Mouse (Mus musculus): ENCODE data around the gene Tmem235. TPM values are rescaled to one million over a fixed set of nuclear protein-coding genes. Genes with fewer than 3 reads are reported as not detected.

Gene Tmem235
- polyA plus RNA-seq, 1 experiment from 2014 or later, result 0.07 TPM

DNA sequence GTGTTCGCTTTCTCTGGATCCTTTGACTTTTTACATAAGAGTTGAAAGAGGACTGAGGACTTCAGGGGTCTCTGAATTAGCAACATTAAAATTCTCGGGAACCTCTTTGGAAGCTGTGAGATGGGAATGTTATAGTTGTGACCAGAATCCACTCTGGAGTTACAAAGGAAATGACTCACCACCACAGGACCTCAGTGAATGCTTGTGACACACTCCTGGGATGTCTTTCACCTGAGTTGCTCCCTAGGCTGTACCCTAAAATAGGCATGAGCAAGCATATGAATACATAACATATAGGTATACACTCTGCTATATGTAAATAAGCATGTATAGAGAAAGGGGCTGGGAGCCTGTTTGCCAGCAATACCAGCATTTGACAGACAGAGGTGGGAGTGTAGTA lies 17.1 kb upstream of the Tmem235 start:
- Histone ChIP-seq H3K4me2 (ENCODE audit: low read depth, low read length) (no peak overlapping the region), H3K27me3 (replicated peaks; ENCODE audit: control insufficient read depth, insufficient read depth, low read length) (no peaks in the 10 kb centered on the region), H3K9ac (ENCODE audit: low read depth, low read length) (no peak overlapping the region), H3K4me3 (ENCODE audit: low read length) (no peak overlapping the region), H3K36me3 (ENCODE audit: control insufficient read depth, insufficient read depth, low read length) (no peaks in the 10 kb centered on the region), H3K27ac (ENCODE audit: low read length) (no peak overlapping the region), H3K9me3 (ENCODE audit: control insufficient read depth, low read length) (no peaks in the 10 kb centered on the region), H3K4me1 (ENCODE audit: control insufficient read depth, insufficient read depth, low read length) (peaks cover 16% of the 10 kb centered on the region)
- 92% methylated on average over 2 of the region's 2 CpGs for WGBS
- no peak for ATAC-seq

DNA sequence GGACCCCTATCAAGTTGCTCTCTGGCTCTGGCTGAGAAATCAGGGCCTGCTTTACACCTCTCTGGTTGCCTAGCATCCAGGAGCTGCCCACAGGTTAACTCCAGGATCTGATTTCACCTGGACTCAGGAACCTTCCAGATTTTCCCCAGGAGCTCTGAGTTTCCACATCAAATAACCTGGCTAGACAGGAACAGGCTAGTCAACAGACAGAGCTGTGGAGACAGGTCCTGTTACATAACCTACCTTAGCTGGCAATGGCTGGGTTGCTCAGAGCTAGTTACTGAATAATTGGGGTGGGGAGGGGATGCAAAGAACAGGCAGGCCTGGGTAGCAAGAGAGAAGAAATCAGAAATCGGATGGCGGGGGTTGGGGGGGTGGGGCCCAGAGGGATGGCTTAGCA lies 15.6 kb upstream of the Tmem235 start:
- H3K4me1 ChIP-seq (ENCODE audit: control insufficient read depth, insufficient read depth, low read length), result peaks cover 16% of the 10 kb centered on the region
- no peaks in the 10 kb centered on the region for H3K27me3 ChIP-seq (replicated peaks; ENCODE audit: control insufficient read depth, insufficient read depth, low read length)
- H3K9me3 ChIP-seq (ENCODE audit: control insufficient read depth, low read length), result no peaks in the 10 kb centered on the region
- 0 out of 2 replicates have a peak overlapping the region, but pooled peaks have one; percentile 19 for H3K9ac ChIP-seq (ENCODE audit: low read depth, low read length)
- no peak overlapping the region for H3K4me2 ChIP-seq (ENCODE audit: low read depth, low read length)
- no peak overlapping the region for H3K27ac ChIP-seq (ENCODE audit: low read length)
- 58% methylated on average over 2 of the region's 2 CpGs for WGBS
- no peak overlapping the region for H3K4me3 ChIP-seq (ENCODE audit: low read length)
- H3K36me3 ChIP-seq (ENCODE audit: control insufficient read depth, insufficient read depth, low read length), result no peaks in the 10 kb centered on the region
- ATAC-seq, result no peak

DNA sequence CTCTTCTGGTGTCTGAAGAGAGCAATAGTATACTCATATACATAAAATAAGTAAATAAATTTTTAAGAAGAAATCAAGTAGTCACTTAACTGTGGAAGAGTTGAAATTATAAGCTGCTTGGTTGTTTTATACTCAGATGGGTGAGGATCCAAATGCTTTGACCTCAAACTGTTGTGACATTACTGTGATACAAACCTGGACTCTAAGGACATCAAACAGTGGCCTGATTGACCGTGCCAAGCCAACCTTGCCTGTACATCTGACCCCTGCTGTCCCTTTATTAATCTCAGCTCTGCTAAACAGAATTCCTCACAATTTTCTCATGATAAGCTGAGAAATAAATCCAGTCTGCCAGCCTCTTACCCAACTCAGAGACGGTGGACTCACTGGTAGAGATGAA lies 14.9 kb upstream of the Tmem235 start:
- no peak overlapping the region for H3K4me2 ChIP-seq (ENCODE audit: low read depth, low read length)
- H3K9me3 ChIP-seq (ENCODE audit: control insufficient read depth, low read length), result no peaks in the 10 kb centered on the region
- no peak overlapping the region for H3K27ac ChIP-seq (ENCODE audit: low read length)
- no peak overlapping the region for H3K4me3 ChIP-seq (ENCODE audit: low read length)
- 82% methylated on average over 2 of the region's 2 CpGs for whole genome bisulfite sequencing
- peaks cover 20% of the 10 kb centered on the region for H3K4me1 ChIP-seq (ENCODE audit: control insufficient read depth, insufficient read depth, low read length)
- no peak for ATAC-seq
- no peaks in the 10 kb centered on the region for H3K27me3 ChIP-seq (replicated peaks; ENCODE audit: control insufficient read depth, insufficient read depth, low read length)
- H3K9ac ChIP-seq (ENCODE audit: low read depth, low read length), result no peak overlapping the region
- no peaks in the 10 kb centered on the region for H3K36me3 ChIP-seq (ENCODE audit: control insufficient read depth, insufficient read depth, low read length)

DNA sequence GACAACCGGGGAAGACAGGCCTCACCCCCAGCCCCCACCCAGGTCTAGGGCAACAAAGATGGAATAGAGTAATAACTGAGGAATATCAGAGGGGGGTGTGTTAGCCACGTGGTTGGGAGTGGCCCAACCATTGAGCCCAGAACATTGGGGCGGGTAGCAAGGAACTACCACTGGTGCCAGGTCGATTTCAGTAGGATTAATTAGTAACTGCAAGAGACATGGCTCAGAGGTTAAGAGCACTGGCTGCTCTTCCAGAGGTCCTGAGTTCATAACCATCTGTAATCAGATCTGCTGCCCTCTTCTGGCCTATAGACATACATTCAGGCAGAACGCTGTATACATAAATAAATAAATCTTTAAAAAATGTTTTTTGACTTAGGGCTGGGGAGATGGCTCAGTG lies 13.9 kb upstream of the Tmem235 start:
- Histone ChIP-seq H3K4me3 (ENCODE audit: low read length) (no peak overlapping the region), H3K4me2 (ENCODE audit: low read depth, low read length) (no peak overlapping the region), H3K27me3 (replicated peaks; ENCODE audit: control insufficient read depth, insufficient read depth, low read length) (no peaks in the 10 kb centered on the region), H3K36me3 (ENCODE audit: control insufficient read depth, insufficient read depth, low read length) (0 out of 2 replicates have a peak, but pooled peaks cover 1% of the 10 kb centered on the region), H3K9ac (ENCODE audit: low read depth, low read length) (no peak overlapping the region), H3K27ac (ENCODE audit: low read length) (0 out of 2 replicates have a peak overlapping the region, but pooled peaks have one; percentile 31), H3K4me1 (ENCODE audit: control insufficient read depth, insufficient read depth, low read length) (peaks cover 25% of the 10 kb centered on the region), H3K9me3 (ENCODE audit: control insufficient read depth, low read length) (no peaks in the 10 kb centered on the region)
- peak; percentile 68 for ATAC-seq
- 43% methylated on average over 5 of the region's 5 CpGs for whole genome bisulfite sequencing

DNA sequence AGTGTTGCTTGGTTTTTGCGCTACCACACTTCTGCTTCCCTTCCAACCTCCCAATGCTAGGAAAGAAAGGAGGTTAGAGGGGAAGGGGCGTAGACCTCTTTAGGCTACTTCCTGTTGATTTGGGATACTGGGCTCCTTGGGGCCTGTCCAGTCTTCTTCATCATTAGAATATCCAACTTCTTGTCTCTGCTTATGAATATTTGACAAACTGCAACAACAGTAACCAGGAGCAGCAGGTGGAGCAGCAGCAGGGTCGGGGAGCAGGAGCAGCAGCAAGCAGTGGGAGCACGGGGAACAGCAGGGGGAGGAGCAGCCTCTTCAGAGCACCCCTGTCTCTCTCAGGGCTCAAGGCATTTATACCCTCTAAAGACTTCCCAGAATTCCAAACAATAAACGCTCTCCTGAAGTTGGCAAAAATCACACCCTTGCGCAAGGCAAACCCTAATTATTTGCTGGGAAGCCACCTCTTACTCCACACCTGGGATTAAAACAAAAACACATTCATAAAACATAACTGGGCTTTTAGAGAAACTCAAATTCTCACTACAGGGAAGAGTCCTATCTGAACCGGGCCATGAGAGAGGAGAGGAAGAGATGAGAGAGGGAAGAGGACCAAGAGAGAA lies 12.8 kb upstream of the Tmem235 start:
- peak overlapping the region; percentile 76 for H3K4me3 ChIP-seq (ENCODE audit: low read length)
- peak overlapping the region; percentile 95 for H3K9ac ChIP-seq (ENCODE audit: low read depth, low read length)
- H3K36me3 ChIP-seq (ENCODE audit: control insufficient read depth, insufficient read depth, low read length), result peaks cover 6% of the 10 kb centered on the region
- H3K27me3 ChIP-seq (replicated peaks; ENCODE audit: control insufficient read depth, insufficient read depth, low read length), result no peaks in the 10 kb centered on the region
- 70% methylated on average over 7 of the region's 7 CpGs for WGBS
- peaks cover 25% of the 10 kb centered on the region for H3K4me1 ChIP-seq (ENCODE audit: control insufficient read depth, insufficient read depth, low read length)
- H3K4me2 ChIP-seq (ENCODE audit: low read depth, low read length), result peak overlapping the region; percentile 92
- H3K27ac ChIP-seq (ENCODE audit: low read length), result peak overlapping the region; percentile 99
- no peak for ATAC-seq
- no peaks in the 10 kb centered on the region for H3K9me3 ChIP-seq (ENCODE audit: control insufficient read depth, low read length)

DNA sequence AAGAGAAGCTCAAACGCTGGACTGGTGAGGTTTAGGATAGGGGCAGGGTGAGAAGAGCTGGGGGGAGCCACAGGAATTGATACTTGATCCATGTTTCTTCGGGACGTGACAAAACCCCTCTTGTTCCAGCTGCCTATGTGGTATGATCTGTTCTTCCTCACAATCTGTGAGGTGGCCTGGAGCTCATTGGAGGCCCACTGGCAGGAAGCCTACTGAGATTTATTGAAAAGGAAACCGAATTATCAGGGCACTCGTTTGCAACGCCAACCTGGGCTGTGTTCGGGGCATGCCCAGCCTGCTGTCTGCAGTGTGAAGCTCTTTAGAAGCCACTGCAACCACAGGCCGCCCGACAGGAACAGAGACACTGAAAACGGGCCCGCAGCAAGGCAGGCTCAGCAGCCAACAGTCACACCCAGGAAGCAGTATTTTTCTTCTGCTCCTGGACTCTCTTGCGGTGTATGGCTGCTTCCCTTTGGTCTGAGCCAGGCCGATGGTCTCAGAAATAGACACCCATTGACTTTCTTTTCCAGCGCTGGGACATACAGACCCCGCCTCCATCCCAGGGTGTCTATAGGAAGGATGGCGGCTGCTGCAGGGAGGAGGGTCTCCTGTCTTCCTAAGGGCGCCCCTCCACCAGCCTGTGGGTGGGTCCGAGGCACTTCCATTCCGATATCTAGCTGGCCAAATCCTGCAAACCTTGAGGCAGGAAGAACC lies 12.1 kb upstream of the Tmem235 start:
- H3K27me3 ChIP-seq (replicated peaks; ENCODE audit: control insufficient read depth, insufficient read depth, low read length), result no peaks in the 10 kb centered on the region
- ATAC-seq, result peak; percentile 70
- peak overlapping the region; percentile 99 for H3K27ac ChIP-seq (ENCODE audit: low read length)
- peaks cover 8% of the 10 kb centered on the region for H3K36me3 ChIP-seq (ENCODE audit: control insufficient read depth, insufficient read depth, low read length)
- H3K9me3 ChIP-seq (ENCODE audit: control insufficient read depth, low read length), result no peaks in the 10 kb centered on the region
- peak overlapping the region; percentile 76 for H3K4me3 ChIP-seq (ENCODE audit: low read length)
- H3K4me1 ChIP-seq (ENCODE audit: control insufficient read depth, insufficient read depth, low read length), result peaks cover 25% of the 10 kb centered on the region
- peak overlapping the region; percentile 95 for H3K9ac ChIP-seq (ENCODE audit: low read depth, low read length)
- WGBS, result 5% methylated on average over 19 of the region's 19 CpGs
- H3K4me2 ChIP-seq (ENCODE audit: low read depth, low read length), result peak overlapping the region; percentile 92

DNA sequence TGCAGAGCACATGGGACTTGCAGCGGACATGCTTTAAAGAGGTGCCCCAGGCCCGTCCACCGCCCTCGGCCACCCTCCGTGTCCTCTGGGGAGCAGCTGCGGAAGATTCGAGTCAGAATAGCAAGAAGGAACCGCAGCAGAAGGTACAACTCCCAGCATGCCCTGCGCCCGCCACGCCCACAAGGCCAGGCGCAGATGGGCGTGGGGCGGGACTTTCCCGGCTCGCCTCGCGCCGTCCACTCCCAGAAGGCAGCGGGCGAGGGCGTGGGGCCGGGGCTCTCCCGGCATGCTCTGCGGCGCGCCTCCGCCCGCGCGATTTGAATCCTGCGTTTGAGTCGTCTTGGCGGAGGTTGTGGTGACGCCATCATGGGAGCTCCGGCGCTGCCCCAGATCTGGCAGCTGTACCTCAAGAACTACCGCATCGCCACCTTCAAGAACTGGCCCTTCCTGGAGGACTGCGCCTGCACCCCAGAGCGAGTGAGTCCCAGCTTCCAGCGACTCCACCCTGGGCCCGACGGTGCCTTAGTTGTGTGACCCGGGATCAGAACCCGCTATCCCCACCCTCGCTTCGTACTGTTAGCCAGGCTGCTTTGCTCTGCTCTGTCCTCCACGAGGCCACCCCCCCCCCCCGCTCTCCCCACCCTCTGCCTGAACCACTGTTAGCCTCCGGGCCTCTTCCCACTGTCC lies 11.4 kb upstream of the Tmem235 start, which contains the start of gene Birc5:
TSS of gene Birc5 (plus strand) at position 267 of the 687 bp plus-strand sequence.
- Histone ChIP-seq H3K4me3 (ENCODE audit: low read length) (peak within 1 kb of the TSS; percentile 76), H3K4me1 (ENCODE audit: control insufficient read depth, insufficient read depth, low read length) (peaks cover 25% of the 10 kb centered on the region), H3K27ac (ENCODE audit: low read length) (peak within 1 kb of the TSS; percentile 99), H3K4me2 (ENCODE audit: low read depth, low read length) (peak within 1 kb of the TSS; percentile 92), H3K9ac (ENCODE audit: low read depth, low read length) (peak within 1 kb of the TSS; percentile 95), H3K9me3 (ENCODE audit: control insufficient read depth, low read length) (no peaks in the 10 kb centered on the region), H3K27me3 (replicated peaks; ENCODE audit: control insufficient read depth, insufficient read depth, low read length) (no peaks in the 10 kb centered on the region), H3K36me3 (ENCODE audit: control insufficient read depth, insufficient read depth, low read length) (peaks cover 10% of the 10 kb centered on the region)
- peak; percentile 87 for ATAC-seq
- whole genome bisulfite sequencing, result under 1% methylated on average over 46 of the region's 51 CpGs

DNA sequence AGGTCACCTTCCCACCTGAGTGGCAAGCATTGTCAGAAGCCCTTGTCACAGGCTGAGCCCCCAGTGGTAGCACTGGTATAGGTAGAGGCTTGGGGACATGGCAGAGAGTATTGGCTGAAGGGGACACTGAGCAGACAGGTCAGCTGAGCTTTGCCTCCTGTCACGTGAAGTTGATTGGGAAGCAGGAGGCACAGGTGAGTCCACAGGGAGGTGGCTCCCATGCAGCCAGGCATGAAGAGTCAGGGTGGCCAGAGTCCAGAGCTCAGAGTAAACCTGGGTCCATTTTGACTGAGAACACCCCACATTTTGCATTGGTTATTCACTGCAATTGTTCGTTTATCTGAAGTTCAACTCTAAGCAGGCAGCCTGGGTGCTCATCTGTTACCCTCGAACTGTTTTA lies 7.7 kb upstream of the Tmem235 start:
- Histone ChIP-seq H3K27ac (ENCODE audit: low read length) (no peak overlapping the region), H3K4me3 (ENCODE audit: low read length) (no peak overlapping the region), H3K4me2 (ENCODE audit: low read depth, low read length) (no peak overlapping the region), H3K27me3 (replicated peaks; ENCODE audit: control insufficient read depth, insufficient read depth, low read length) (no peaks in the 10 kb centered on the region), H3K9me3 (ENCODE audit: control insufficient read depth, low read length) (no peaks in the 10 kb centered on the region), H3K4me1 (ENCODE audit: control insufficient read depth, insufficient read depth, low read length) (peaks cover 14% of the 10 kb centered on the region), H3K9ac (ENCODE audit: low read depth, low read length) (no peak overlapping the region), H3K36me3 (ENCODE audit: control insufficient read depth, insufficient read depth, low read length) (peaks cover 33% of the 10 kb centered on the region)
- WGBS, result 83% methylated on average over 3 of the region's 3 CpGs
- no peak for ATAC-seq

DNA sequence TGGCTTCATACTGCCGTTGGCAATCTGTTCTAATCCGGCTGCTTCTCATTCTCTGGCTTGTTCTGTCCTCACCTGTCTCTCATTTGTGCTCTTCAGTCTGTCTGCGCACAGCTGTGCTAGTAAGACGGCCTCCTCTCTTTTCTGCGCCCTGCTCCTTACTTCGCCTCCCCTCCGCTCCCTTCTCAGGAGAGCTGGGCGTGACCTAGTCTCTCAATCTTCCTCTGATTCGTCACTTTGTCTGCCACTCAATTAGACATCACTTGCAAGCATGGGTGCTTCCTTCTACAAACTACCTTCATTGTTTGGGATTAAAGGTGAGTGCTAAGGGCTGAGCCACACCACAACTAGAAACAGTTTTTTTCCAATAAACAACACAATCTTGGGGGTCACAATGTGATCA lies 6.3 kb upstream of the Tmem235 start:
- ATAC-seq, result no peak
- Histone ChIP-seq H3K9ac (ENCODE audit: low read depth, low read length) (no peak overlapping the region), H3K27ac (ENCODE audit: low read length) (no peak overlapping the region), H3K4me1 (ENCODE audit: control insufficient read depth, insufficient read depth, low read length) (peaks cover 9% of the 10 kb centered on the region), H3K4me2 (ENCODE audit: low read depth, low read length) (no peak overlapping the region), H3K9me3 (ENCODE audit: control insufficient read depth, low read length) (no peaks in the 10 kb centered on the region), H3K4me3 (ENCODE audit: low read length) (no peak overlapping the region), H3K36me3 (ENCODE audit: control insufficient read depth, insufficient read depth, low read length) (peaks cover 33% of the 10 kb centered on the region), H3K27me3 (replicated peaks; ENCODE audit: control insufficient read depth, insufficient read depth, low read length) (0 out of 2 replicates have a peak, but pooled peaks cover 1% of the 10 kb centered on the region)
- WGBS, result 90% methylated on average over 9 of the region's 9 CpGs

All from intestine, embryonic 16.5 days (tissue).